Mouse (Mus musculus) heart, embryonic 10.5 days (tissue): ENCODE data around the gene Gm8871. TPM values are rescaled to one million over a fixed set of nuclear protein-coding genes. Genes with fewer than 3 reads are reported as not detected.
"Not testable (repeated sequence)": the region's sequence is repeated elsewhere in the genome, so short reads cannot be mapped to it uniquely, and the experiment has no call there.

Experiments
- DNase-seq: peaks from one replicate; pipeline ENCODE4 v3.0.0-alpha.2; 2017; ENCODE audit warnings: low spot score
- H3K27ac ChIP-seq: fragments of 300-500 bp; sonication (generic); 2 replicates; pipeline ENCODE4 v1.5.1; 2016; ENCODE audit warnings: mild to moderate bottlenecking
- H3K27me3 ChIP-seq: fragments of 300-500 bp; sonication (generic); 2 replicates; pipeline ENCODE4 v1.6.1; 2016; ENCODE audit warnings: mild to moderate bottlenecking; ENCODE audit not compliant: poor library complexity, insufficient read depth, severe bottlenecking
- H3K36me3 ChIP-seq: fragments of 300-500 bp; sonication (generic); 2 replicates; pipeline ENCODE4 v1.6.1; 2016; ENCODE audit warnings: mild to moderate bottlenecking, moderate library complexity
- H3K4me1 ChIP-seq: fragments of 300-500 bp; sonication (generic); 2 replicates; pipeline ENCODE4 v1.6.1; 2016; ENCODE audit warnings: mild to moderate bottlenecking
- H3K4me3 ChIP-seq: fragments of 300-500 bp; sonication (generic); 2 replicates; pipeline ENCODE4 v1.5.1; 2016; ENCODE audit warnings: mild to moderate bottlenecking, moderate library complexity
- H3K9me3 ChIP-seq: fragments of 300-500 bp; sonication (generic); 2 replicates; pipeline ENCODE4 v1.6.1; 2016; ENCODE audit warnings: mild to moderate bottlenecking, moderate library complexity
- WGBS: fragments of 180-500 bp; shearing (Covaris S2); methylation state at CpG from one replicate; pipeline ENCODE4 v1.1.7; 2016; 5-methylcytosine and 5-hydroxymethylcytosine counted together
- polyA plus RNA-seq: library from polyadenylated mRNA; unstranded; fragments of >200 nt; fragmentation: Nextera tagmentation; extraction: Ambion mirVana; gene quantifications from 2 replicates; pipeline ENCODE4 v1.2.1, GENCODE M21; 2016

The Gm8871 gene
- polyA plus RNA-seq: not detected in 2 replicates

DNA sequence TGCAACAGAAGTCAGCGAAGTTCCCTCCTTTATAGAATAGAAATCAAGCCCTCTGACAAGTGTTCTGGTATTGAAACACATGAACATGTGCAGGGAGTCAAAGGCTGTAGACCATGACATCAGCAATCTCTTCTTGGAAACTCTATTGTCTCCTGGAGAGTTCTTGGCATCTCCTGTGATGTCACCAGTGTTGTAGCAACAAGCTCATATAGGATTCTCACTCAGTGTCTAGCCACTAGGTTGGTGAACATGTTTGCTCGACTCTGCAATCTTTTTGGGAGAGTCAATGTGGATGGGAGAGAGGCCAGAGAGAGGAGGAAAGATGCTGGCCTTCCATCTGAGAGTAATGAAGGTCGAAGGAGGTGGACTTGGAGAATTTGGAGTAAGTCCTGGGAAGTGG, at the start of gene Gm8871, which contains the start of gene Gm8857:
TSS of gene Gm8871 (plus strand) at position 301 of the 400 bp plus-strand sequence.
TSS of gene Gm8857 (plus strand) at position 303 of the 400 bp plus-strand sequence.
- WGBS: 44% methylated on average over 3 of the region's 3 CpGs
- H3K9me3 ChIP-seq, H3K4me3 ChIP-seq, H3K36me3 ChIP-seq, H3K27ac ChIP-seq, DNase-seq, H3K27me3 ChIP-seq, H3K4me1 ChIP-seq: not testable (repeated sequence)

DNA sequence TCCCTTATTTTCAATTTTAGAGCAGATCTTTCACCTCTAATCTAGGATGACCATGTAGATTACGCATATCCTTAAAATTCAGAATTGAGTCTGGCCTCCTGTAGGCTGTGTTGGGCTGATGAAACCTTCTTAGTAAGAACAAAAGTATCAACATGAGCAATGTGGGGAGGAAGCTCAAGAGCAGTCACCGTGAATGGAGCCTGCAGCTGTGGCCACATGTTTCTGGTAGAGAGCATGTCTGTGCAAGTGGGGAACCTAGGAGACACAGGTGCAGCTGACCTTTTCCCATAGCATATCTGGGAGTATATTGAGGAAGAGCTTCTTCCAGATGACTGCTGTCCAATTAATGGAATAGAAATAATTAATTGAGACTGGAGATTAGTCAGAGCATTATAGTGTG, 5.9 kb downstream of the Gm8871 start:
- not testable (repeated sequence) for H3K27ac ChIP-seq, H3K9me3 ChIP-seq, H3K4me1 ChIP-seq, H3K27me3 ChIP-seq, H3K4me3 ChIP-seq, H3K36me3 ChIP-seq, DNase-seq
- WGBS: 91% methylated on average over 2 of the region's 2 CpGs

DNA sequence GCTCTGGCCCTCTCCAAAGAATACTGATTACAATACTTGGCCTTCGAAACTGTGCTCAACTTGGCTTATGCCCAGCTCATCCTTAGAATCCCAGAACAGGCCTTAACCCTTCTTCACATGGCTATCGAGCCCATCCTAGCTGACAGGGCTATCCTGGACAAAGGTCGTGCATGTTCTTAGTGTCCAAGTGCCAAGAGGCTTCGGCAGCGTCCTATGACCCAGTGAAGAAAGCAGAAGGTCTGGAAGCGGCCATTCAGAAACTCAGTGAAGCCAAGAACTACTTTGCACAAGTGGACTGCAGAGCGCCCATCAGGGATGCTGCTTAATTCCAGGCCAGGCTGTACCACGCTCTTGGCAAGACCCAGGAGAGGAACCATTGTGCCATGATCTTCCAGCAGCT, 10.5 kb downstream of the Gm8871 start:
- 76% methylated on average over 6 of the region's 8 CpGs for WGBS
- not testable (repeated sequence) for H3K4me1 ChIP-seq, DNase-seq, H3K4me3 ChIP-seq, H3K36me3 ChIP-seq, H3K9me3 ChIP-seq, H3K27ac ChIP-seq, H3K27me3 ChIP-seq

Other genes with a start within 250 kb of the Gm8871 start
- gene Gm8857, start within 50 bp of the Gm8871 start, polyA plus RNA-seq: not detected in 2 replicates
- gene Gm8879, start 179.8 kb downstream of the Gm8871 start, polyA plus RNA-seq: not detected in 2 replicates
- gene Gm5861, start 235.3 kb downstream of the Gm8871 start, polyA plus RNA-seq: not detected in 2 replicates